Mouse (Mus musculus) lung, postnatal 4 days (tissue): ENCODE measurements at regions not wholly inside any gene's neighbourhood (a gene's known extent, or its start where the extent isn't known, plus 50 kb on each side); places are given as distances from the start of the nearest gene placed in this dataset.

Experiments
- DNase-seq, 2 experiments: peaks; one replicate each; pipeline ENCODE4 v3.0.0; 2021

DNA sequence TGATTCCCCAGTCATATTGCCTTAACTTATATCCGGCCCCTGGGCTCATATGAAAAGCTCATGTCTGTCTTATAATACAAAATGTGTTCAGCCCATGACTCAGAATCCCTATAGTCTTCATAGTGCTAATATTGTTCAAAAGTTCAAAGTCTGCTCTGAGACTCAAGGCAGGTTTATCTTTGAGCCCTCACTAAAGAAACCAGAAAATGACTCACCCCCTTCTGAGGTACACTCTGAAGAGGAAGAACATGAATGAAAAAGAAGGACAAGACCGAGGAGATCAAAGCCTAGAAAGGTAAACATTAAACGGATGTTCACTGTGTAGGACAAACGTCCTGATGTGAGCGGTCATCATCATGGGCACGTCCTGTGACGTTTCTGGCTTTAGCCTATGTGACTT is 145.1 kb upstream of the Id4 start:
- no peak for DNase-seq

DNA sequence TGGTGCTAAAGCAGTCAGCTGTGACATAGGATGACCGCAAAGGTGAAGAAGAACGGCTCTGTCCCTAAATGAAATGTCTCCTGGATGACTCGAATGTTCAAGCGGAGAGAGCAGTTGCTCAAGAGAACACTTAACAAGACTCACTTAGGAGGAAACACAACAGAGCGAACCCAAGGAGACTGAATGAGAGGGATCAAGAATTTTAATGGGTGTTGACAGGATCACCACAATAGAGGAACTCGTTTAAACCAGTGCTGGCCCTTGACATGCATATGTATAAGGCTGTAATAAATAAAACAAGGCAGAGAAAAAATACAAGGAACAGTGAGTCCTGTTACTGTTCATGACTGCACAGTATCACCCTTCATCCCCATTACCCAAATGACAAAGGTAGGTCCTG is 134.4 kb upstream of the Id4 start:
- DNase-seq: no peak

GRCm38 (mm10) chr13:48130724-48131123 is 130.3 kb upstream of the Id4 start:
- DNase-seq: peak; percentile 73 to 86

- no peak for DNase-seq
These were observed 129.3 kb upstream of the Id4 start for GRCm38 (mm10) chr13:48131681-48132080.

DNA sequence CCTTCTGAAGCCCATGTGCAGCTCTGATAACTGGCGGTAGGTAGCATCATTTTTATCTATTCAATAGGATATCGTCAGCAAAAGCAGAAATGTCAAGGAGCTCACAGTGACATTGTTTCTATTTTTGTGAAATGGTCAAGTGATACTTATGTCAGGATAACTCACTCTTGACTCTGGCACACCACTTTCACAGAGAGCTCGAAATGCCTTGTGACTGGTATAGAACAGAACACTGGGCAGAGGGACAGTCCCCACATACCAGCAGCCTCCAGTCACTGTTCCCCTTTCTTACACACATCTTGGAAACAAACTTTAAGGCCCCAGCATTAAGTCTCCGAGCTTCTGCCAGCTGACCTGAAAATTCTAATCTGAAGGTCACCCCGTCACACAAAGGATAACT is 115.1 kb upstream of the Id4 start:
- no peak for DNase-seq

DNA sequence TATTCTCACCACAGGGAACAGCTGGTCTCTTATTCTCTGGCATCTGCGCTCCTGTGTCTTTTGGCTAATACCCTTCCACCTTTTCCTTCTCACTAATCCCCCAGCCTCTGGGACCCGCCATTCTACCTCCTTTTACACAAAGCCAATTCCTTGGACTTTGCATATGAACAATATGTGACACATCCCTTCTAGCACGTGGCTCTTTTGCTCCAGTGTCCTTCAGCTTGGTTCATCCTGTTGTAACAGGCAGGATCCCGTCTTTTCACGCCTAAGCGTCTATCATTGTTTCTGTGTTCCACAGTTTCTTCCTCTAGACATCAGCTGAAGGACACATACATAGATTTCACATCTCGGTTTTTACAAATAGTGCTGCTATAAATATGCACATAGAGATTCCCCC is 114.0 kb upstream of the Id4 start:
- no peak for DNase-seq

- DNase-seq: no peak
These were observed 107.8 kb upstream of the Id4 start for GRCm38 (mm10) chr13:48153248-48153647.

DNA sequence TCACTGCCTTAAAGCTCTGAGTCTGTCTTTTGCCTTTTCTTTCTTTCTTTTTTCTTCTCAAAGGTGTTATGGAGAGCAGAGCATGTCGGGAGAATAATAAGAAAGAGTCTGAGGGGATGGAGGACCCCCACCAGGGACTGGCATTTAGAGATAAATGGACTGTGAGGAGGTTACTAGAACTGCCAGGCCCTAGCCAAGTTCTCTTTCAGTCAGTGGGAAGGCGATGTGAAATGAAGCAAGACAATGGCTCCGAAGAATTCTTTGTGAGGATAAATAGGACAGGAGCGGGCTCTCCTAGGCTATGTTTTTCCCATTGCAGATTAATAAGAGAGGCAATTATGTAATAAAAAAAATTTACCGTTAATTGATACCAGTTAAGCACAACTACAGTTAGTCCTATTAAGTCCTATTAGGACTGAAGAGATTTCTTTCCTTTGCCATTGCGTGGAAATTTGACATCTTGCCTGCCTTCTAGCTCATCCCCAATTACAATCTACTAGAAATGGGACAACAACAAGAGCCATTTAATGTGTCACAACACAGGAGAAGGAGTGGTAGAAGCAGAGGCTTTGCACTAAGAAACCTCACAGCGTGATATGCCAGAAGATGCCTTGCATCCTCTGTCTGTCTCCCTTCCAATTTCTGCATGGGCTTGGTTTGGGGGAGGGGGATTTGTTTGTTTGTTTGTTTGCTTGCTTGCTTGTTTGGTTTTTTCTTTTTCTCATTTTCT is 107.2 kb upstream of the Id4 start:
- no peak for DNase-seq

GRCm38 (mm10) chr13:48154414-48155105 is 106.5 kb upstream of the Id4 start:
- DNase-seq: no peak

- no peak for DNase-seq
These were observed 101.8 kb upstream of the Id4 start for GRCm38 (mm10) chr13:48159020-48159910.

DNA sequence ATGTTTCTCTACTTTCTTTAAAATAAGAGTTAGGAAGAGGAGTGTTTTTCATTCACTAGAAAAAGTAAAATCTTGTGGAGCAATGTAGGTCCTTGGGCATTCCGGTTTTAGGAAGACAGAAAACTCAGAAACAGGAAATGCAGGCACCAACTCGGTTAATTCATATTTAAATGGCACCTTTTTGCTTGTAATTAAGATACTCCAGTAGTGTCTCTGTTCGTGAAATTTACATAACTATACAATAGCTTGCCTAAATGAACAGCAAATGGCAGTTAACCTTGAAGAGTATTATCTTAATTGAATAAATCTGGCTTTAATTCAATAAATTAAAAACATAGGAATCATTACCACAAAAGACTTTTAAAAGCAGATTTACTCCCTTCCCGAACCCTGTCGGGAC is 100.9 kb upstream of the Id4 start:
- no peak for DNase-seq

DNA sequence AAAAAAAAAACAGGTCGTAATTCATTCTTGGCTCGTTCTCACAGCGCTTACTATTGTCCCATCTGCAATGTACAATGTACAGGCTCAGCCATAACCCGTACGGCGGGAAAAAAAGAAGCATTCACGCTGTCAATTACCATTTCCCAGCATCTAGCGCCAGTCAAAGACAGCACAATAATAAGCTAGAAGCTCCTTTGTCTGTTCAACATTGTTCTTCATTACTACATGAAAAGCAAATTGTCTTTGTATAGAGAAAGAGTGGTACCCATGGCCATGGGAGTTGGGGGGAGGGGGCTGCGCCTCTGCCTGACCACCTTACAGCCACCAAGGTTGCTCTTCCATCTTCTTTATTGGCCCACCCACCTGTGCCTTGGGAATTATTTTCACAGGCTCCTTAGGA is 99.7 kb upstream of the Id4 start:
- no peak for DNase-seq

DNA sequence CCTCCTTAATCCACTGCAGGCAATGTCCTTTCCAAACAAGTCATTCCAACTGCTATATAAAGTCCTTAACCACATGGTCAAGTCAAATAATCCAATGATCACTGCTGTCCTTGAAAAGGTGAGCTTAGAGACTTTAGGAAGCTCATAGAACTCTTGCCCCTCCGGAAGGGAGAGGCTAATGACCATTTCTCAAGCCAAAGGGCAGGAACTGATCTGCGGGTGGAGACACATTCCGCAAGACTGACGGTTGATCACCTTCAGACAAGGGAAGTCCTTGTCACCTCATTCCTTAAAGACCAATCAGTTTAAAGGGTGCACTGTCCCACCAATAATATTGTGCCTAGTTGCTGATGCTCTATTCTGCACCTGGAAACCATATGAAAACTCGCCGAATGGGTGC is 96.4 kb upstream of the Id4 start:
- DNase-seq: no peak

- no peak for DNase-seq
These were observed 95.2 kb upstream of the Id4 start for GRCm38 (mm10) chr13:48165838-48166237.

- DNase-seq: no peak
These were observed 93.1 kb upstream of the Id4 start for GRCm38 (mm10) chr13:48167976-48168375.

DNA sequence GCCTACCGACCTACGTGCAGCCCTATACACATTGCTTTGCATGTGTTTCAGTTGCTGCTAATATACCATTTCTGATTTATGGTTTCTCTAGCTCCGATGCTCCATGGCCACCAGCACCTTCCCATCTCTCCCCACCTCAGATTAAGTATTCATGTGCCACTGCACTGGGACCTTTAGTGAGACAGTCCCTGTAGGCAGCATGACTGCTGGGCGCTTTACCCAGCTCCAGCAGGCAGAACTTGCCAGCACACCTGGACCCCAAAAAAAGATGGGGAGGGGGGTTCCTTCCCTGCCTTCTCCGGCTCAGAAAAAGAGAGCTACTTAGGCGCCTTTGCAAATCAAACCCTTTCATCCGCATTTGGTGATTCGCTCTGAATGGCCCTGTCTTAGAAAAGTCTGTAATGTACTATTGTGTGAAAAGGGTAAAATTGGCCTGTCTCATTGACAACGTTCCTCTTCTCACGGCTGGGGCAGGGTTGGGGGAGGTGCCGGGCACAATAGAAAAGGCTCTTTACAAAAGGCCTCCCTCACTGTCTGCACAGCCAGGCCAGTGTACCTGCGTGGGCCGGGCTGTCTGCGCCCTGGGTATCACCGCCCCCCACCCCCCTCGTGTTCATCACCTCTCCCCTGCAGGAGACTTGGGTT is 89.6 kb upstream of the Id4 start:
- no peak for DNase-seq

DNA sequence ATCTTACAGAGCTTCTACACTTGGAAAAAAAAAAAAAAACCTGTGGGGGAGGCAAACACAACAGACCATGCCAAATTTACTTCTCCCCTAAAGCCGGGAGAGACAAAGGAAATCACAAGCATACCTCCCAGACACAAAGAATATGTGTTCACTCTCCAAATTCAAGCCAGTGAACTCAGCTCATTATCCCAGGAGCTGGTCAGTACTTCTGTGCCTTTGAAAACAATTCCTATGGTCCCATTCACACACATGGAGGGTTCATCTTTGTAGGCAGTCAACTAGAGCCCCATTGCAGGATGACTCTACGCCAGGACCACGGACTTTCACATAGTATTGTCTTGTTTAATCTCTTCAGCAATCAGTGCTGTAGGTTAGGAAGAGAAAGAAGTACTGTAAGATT is 89.0 kb upstream of the Id4 start:
- DNase-seq: no peak

GRCm38 (mm10) chr13:48192476-48192875 is 68.6 kb upstream of the Id4 start:
- DNase-seq: no peak

DNA sequence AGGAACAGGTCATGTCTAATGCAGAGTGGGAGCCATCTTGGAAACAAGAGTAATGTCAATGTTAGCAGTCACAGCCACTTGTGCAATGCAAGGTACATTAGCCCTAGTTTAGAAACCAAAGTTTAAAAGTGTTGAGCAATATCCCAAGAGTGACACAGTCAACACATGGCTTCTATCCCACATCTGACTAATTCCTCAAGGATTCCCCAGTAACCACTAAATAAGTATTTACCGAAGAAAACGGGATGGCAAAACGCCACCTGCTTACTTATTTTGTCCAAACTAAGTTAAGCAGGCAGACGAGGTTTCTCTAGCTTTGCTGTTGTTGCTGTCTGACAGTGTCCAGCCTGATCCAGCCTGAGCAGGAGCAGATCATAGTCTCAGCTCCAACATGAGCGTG is 67.1 kb upstream of the Id4 start:
- no peak for DNase-seq

GRCm38 (mm10) chr13:48207824-48208223 is 53.2 kb upstream of the Id4 start:
- DNase-seq: no peak
